Mouse (Mus musculus) lung, adult 2 months (tissue): ENCODE measurements at regions not wholly inside any gene's neighbourhood (a gene's known extent, or its start where the extent isn't known, plus 50 kb on each side); places are given as distances from the start of the nearest gene placed in this dataset.

Experiments used
- DNase-seq: peaks from one replicate; pipeline ENCODE4 v3.0.0; 2022
- H3K4me1 ChIP-seq: fragments of 200-500 bp; 2 replicates; pipeline ENCODE4 v1.6.1; 2011; ENCODE audit warnings: low read length; ENCODE audit not compliant: control insufficient read depth, insufficient read depth
- H3K4me3 ChIP-seq: fragments of 200-500 bp; replicated peaks from 2 replicates; pipeline ENCODE3; 2011; ENCODE audit warnings: low read depth, mild to moderate bottlenecking, control low read depth, low read length; ENCODE audit errors: extremely low read depth
- CTCF ChIP-seq: fragments of 200-500 bp; IDR thresholded peaks from 2 replicates; pipeline ENCODE4 v1.5.1; 2011; ENCODE audit warnings: mild to moderate bottlenecking, low read length, control low read depth; ENCODE audit not compliant: insufficient read depth
- POLR2A ChIP-seq: fragments of 200-500 bp; IDR thresholded peaks from 2 replicates; pipeline ENCODE4 v1.6.1; 2011; ENCODE audit warnings: low read depth, mild to moderate bottlenecking, control low read depth, low read length, borderline replicate concordance; ENCODE audit errors: extremely low read depth
- WGBS: fragments of 180-500 bp; shearing (Covaris S2); methylation state at CpG from one replicate; pipeline ENCODE4 v1.1.7; 2018; 5-methylcytosine and 5-hydroxymethylcytosine counted together

- TF ChIP-seq POLR2A = no peak
- no peak for TF ChIP-seq CTCF
- DNase-seq = no peak
- H3K4me3 ChIP-seq = no peak overlapping the region
- H3K4me1 ChIP-seq = no peaks in the 10 kb centered on the region
- WGBS = 37% methylated on average over 7 of the region's 7 CpGs
These were observed 428.0 kb downstream of the Glrx3 start for GRCm38 (mm10) chr7:137865457-137865856.

DNA sequence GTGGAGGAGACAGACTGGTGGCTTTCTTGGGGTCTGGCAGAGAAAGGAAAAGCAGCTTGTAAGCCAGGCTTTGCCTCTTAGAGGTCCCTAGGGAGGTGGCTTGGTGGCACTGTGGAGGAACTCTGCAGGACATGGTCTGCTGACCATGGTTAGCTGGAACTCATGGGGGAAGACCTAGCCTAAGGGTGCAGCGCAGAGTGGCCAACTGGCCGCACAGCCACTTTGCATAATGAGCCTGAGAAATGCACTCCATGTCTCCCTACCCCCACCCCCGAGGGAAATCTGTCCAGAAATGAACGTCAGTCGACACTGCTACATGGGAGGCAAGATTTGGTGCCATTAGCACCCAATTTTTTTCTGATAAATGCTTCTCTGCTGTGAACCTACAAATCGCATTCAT lies 429.5 kb downstream of the Glrx3 start:
- TF ChIP-seq POLR2A = no peak
- TF ChIP-seq CTCF = no peak
- no peak for DNase-seq
- 78% methylated on average over 6 of the region's 6 CpGs for WGBS
- no peak overlapping the region for H3K4me3 ChIP-seq
- H3K4me1 ChIP-seq = no peaks in the 10 kb centered on the region

- TF ChIP-seq POLR2A = no peak
These were observed 431.1 kb downstream of the Glrx3 start for GRCm38 (mm10) chr7:137868501-137868900.

GRCm38 (mm10) chr7:137875306-137875705 lies 437.9 kb downstream of the Glrx3 start:
- no peak for DNase-seq
- 86% methylated on average over 2 of the region's 2 CpGs for WGBS
- Histone ChIP-seq H3K4me3 (no peak overlapping the region), H3K4me1 (no peaks in the 10 kb centered on the region)
- TF ChIP-seq CTCF = no peak
- no peak for TF ChIP-seq POLR2A

More at GRCm38 (mm10) chr7:137868501-137868900, 431.1 kb downstream of the Glrx3 start:
- DNase-seq = no peak
- H3K4me3 ChIP-seq = no peak overlapping the region
- H3K4me1 ChIP-seq = no peaks in the 10 kb centered on the region
- 88% methylated on average over 3 of the region's 3 CpGs for WGBS

- no peak for TF ChIP-seq POLR2A
- TF ChIP-seq CTCF = no peak
These were observed 441.9 kb downstream of the Glrx3 start for GRCm38 (mm10) chr7:137879296-137879695.

GRCm38 (mm10) chr7:137882876-137883275 lies 445.5 kb downstream of the Glrx3 start:
- DNase-seq = no peak
- 39% methylated on average over 5 of the region's 5 CpGs for WGBS
- Histone ChIP-seq H3K4me1 (no peaks in the 10 kb centered on the region), H3K4me3 (no peak overlapping the region)
- no peak for TF ChIP-seq CTCF
- TF ChIP-seq POLR2A = no peak

More at GRCm38 (mm10) chr7:137879296-137879695, 441.9 kb downstream of the Glrx3 start:
- 90% methylated on average over 12 of the region's 12 CpGs for WGBS
- Histone ChIP-seq H3K4me1 (no peaks in the 10 kb centered on the region), H3K4me3 (no peak overlapping the region)
- no peak for DNase-seq

- DNase-seq = no peak
These were observed 446.3 kb downstream of the Glrx3 start for GRCm38 (mm10) chr7:137883701-137884100.

GRCm38 (mm10) chr7:137885146-137885545 lies 447.7 kb downstream of the Glrx3 start:
- Histone ChIP-seq H3K4me1 (no peaks in the 10 kb centered on the region), H3K4me3 (no peak overlapping the region)
- WGBS = 68% methylated on average over 8 of the region's 8 CpGs
- no peak for DNase-seq
- no peak for TF ChIP-seq POLR2A
- TF ChIP-seq CTCF = no peak

More at GRCm38 (mm10) chr7:137883701-137884100, 446.3 kb downstream of the Glrx3 start:
- TF ChIP-seq POLR2A (no peak), CTCF (no peak)
- Histone ChIP-seq H3K4me1 (no peaks in the 10 kb centered on the region), H3K4me3 (no peak overlapping the region)
- 56% methylated on average over 4 of the region's 4 CpGs for WGBS

GRCm38 (mm10) chr7:137888731-137889130 lies 451.3 kb downstream of the Glrx3 start:
- Histone ChIP-seq H3K4me3 (no peak overlapping the region), H3K4me1 (no peaks in the 10 kb centered on the region)
- no peak for DNase-seq
- TF ChIP-seq CTCF = no peak
- no peak for TF ChIP-seq POLR2A
- WGBS = 83% methylated on average over 11 of the region's 11 CpGs

DNA sequence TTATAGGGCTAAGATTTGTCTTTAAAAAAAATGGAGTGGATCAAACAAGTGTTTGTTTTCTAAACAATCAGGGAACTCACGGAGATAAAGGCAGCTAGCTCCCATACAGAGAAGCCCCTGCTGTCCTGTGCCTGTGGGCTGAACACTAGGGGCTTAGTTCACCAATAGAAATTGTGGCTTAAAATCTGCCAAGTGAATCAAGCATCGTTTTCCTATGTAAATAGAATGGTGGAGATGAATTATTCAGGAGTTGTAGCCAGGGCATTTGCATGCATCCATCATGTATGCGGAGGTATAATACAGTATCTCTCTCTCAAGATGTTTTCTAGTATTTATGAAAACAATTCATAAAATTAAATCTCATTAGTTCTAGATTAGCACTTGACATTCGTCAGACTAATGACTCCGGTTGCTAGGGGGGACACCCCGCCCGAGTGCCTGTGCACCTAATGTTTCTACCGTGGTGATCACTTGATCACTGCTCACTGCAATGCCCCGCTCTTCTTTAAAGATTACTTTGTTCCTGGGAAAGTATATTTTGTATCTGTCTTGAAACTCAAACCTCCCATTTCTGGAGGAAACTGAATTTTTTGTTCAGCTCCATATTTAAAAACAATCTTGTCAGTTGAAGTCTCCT lies 469.1 kb downstream of the Glrx3 start:
- Histone ChIP-seq H3K4me1 (no peaks in the 10 kb centered on the region), H3K4me3 (no peak overlapping the region)
- TF ChIP-seq CTCF = no peak
- no peak for TF ChIP-seq POLR2A
- 65% methylated on average over 9 of the region's 9 CpGs for WGBS
- DNase-seq = no peak
